In the genomic region with DNA sequence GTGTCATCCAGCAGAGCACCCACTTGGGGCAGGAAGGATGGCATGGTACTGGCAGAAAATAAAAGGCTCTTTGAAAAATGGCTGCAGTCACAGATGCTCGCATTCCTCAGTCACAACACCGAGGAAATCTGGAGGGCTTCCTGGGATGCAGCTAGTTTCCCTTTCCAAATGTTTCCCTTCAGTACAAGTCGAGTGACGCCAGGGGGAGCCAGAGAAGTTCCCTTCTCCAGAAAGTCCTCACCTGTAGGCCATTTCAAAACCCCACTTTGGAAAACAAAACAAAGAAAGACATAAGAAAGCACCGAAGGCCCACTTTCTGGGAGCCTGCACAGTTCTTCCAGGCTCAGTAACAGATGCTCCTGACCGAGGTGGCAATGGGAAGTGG, we compare ENCODE assay signal across 9 mouse cellular contexts.
DNase-seq lines count a peak whose midpoint lies in the region; ATAC-seq and TF ChIP-seq lines count a peak whose summit lies in the region.
"Had no signal": no experiment of that assay in that cellular context is flagged by ENCODE, and none has a peak within 500 bp of the region (broad histone marks: within the 10 kb centered on the region; RNA-seq: fewer than 3 reads in every experiment).

No protein-coding gene starts in this region.

- no peak overlapping the region for H3K27ac ChIP-seq in heart, embryonic 14.5 days (replicated peaks in 1 of 2; ENCODE audit: control insufficient read depth in 1 of 2, insufficient read depth in 1 of 2, low read depth in 2 of 2, low read length in 2 of 2)
- no peak overlapping the region for H3K27ac ChIP-seq in heart, embryonic 12.5 days (ENCODE audit: poor library complexity, severe bottlenecking)

- H3K4me3 ChIP-seq in heart, embryonic 14.5 days (ENCODE audit: control insufficient read depth in 1 of 2, insufficient read depth in 1 of 2, low read depth in 1 of 2, low read length in 2 of 2) = no peak overlapping the region
- H3K4me3 ChIP-seq in heart, embryonic 12.5 days = no peak overlapping the region
- H3K4me3 ChIP-seq: erythroblast, embryonic 14.5 days had no signal

- in situ Hi-C loops in Patski (cut with MboI; ENCODE audit: low pct_unique_long_range_greater_than_20kb) = no loop called here

- H3K36me3 ChIP-seq in heart, embryonic 14.5 days (ENCODE audit: control insufficient read depth, insufficient read depth, low read length) = no peaks in the 10 kb centered on the region
- no peaks in the 10 kb centered on the region for H3K36me3 ChIP-seq in heart, embryonic 12.5 days

- TF ChIP-seq CTCF in Patski (IDR thresholded peaks at IDR 0.05) = peak; percentile 40

- no peaks in the 10 kb centered on the region for H3K9me3 ChIP-seq in heart, embryonic 14.5 days (ENCODE audit: control insufficient read depth, low read length)
- H3K9me3 ChIP-seq in heart, embryonic 12.5 days (replicated peaks) = no peaks in the 10 kb centered on the region

- DNase-seq in 3134 (ENCODE audit: extremely low read depth, insufficient read length, low spot score) (peak; percentile 1), Patski (ENCODE audit: low read depth, low spot score) (no peak)
- DNase-seq in kidney, postnatal 10 days = peak; percentile 52
- no peak for DNase-seq in thymus, postnatal 0 days (ENCODE audit: low spot score)
- DNase-seq in gastrocnemius, postnatal 10 days = no peak
- no peak for DNase-seq in cerebellum, adult 11 months

- no peak overlapping the region for H3K9ac ChIP-seq in heart, embryonic 14.5 days (ENCODE audit: low read length)
- H3K9ac ChIP-seq in heart, embryonic 12.5 days = no peak overlapping the region

- WGBS in heart, embryonic 14.5 days = 37% methylated on average over 6 of the region's 6 CpGs
- WGBS in heart, embryonic 12.5 days = 46% methylated on average over 6 of the region's 6 CpGs

- ATAC-seq in heart, embryonic 14.5 days (ENCODE audit: insufficient number of reproducible peaks, insufficient read depth, low FRiP score, low read depth) = no peak
- ATAC-seq in heart, embryonic 12.5 days (ENCODE audit: insufficient number of reproducible peaks, low FRiP score) = no peak
- no peak for ATAC-seq in Patski

- H3K27me3 ChIP-seq in heart, embryonic 14.5 days (ENCODE audit: control insufficient read depth, insufficient read depth, low read length) = no peaks in the 10 kb centered on the region
- H3K27me3 ChIP-seq in heart, embryonic 12.5 days (replicated peaks) = no peaks in the 10 kb centered on the region
- peaks cover 4% of the 10 kb centered on the region for H3K27me3 ChIP-seq in Patski

- CTCF ChIA-PET in Patski (lab: Charles Lee) = interaction anchor here (1.0 to 1.7 kb wide), 3 partner anchors 23 to 193 kb away, joined by 3 to 4 read pairs (median 4); no protein-coding TSS in a partner anchor

- H3K4me2 ChIP-seq in heart, embryonic 14.5 days (ENCODE audit: low read length) = peak overlapping the region; percentile 37; the same call in 1 of the 2 replicates
- H3K4me2 ChIP-seq in heart, embryonic 12.5 days = no peak overlapping the region

- POLR2A ChIA-PET in Patski (lab: Charles Lee) = no interaction called here

- H3K4me1 ChIP-seq in heart, embryonic 14.5 days (ENCODE audit: control insufficient read depth in 2 of 2, insufficient read depth in 2 of 2, low read length in 2 of 2) = 0 out of 4 replicates have a peak, but pooled peaks cover 0 to 2% of the 10 kb centered on the region in 2 experiments
- peaks cover 17% of the 10 kb centered on the region for H3K4me1 ChIP-seq in heart, embryonic 12.5 days (replicated peaks)

Comparison
In these comparisons a context has a peak if more than half of its experiments do, and no peak if none do; other contexts are left out.
1. DNase-seq: peak in 3134 (single experiment) and kidney, postnatal 10 days (single experiment); none in Patski (single experiment), thymus, postnatal 0 days (single experiment), gastrocnemius, postnatal 10 days (single experiment) and cerebellum, adult 11 months (single experiment).